Mouse (Mus musculus) telencephalon, adult 2 months (tissue): ENCODE results near the gene Rgs13.
A peak's percentile ranks its signal among the peaks of the same experiment; 100 is the strongest.
"Not testable (repeated sequence)": the region's sequence is repeated elsewhere in the genome, so short reads cannot be mapped to it uniquely, and the experiment has no call there.

Experiments
- DNase-seq: peaks from one replicate; pipeline ENCODE4 v3.0.0-alpha.2; 2011; ENCODE audit warnings: low read depth, low spot score

Gene Rgs13

DNA sequence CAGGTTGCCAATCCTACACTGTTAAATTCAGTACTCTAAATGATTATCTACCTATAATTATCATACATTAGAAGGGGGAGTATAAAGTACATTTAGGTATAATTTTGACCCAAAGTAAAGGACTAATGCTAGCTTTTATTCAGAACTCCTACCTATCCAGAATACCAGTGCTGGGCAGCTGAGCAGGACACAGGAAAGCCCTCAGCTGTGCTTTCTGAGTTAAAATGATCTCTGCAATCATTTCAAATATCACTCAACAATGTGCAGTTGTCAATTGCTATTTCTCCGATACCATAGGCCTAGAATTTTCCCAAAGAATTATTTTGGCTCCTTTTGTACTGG lies 25.0 kb downstream of the Rgs13 start:
- no peak for DNase-seq

DNA sequence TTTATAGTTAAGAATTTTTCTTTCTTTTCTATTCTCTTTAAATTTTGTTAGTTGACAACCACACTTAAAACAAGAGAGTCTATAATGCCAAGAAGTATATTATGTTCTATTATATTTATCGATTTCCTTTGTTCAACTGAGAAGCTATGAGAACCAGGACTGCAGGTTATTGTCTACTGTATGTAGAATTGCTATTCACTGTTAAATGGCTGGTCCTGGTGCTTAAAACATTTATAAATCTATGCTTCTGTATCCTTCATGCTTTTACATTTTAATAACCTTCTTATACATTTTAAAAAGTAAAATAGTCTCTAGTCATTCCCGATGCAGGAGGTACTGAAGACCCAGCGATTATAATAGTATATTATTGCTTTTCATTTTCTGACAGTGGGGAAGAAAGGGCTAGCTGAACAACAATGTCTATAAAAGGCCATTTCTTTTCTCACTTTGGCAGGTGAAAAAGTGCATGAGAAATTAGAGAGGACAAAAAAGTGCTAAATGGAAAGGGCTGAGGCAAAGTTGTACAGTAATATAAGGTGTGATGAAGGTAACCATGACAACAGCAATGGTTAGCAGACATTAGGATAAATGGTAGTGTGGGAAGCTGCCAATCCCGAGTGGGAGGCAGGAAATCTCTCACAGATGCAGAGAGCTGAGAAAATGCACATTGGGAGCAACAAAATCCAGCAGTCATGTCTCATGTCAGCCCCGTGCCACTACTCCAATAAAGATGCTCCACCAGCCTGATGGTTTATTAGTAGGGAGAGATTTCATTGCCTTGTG lies 25.6 kb downstream of the Rgs13 start:
- DNase-seq, result peak; percentile 74

- no peak for DNase-seq
These were observed 27.2 kb downstream of the Rgs13 start for GRCm38 (mm10) chr1:144149997-144150396.

DNA sequence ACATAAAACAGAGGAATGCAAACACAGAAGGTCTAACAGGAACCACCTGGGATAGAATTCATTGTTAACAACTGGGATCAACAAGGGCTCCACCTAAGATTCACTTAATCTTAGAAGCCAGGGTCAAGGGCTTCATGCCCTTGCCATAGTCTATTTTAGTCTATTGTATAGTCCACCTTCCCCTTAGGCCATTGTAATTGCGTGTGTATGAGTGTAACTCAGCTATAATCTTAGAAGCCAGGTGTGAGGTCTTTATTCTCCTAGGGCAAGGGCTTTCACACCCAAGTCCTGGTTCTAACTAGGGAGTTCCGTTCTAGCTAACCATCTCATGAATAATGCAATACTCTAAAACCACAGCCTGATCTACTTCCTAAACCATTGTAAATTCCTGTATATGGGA lies 35.8 kb downstream of the Rgs13 start:
- not testable (repeated sequence) for DNase-seq

DNA sequence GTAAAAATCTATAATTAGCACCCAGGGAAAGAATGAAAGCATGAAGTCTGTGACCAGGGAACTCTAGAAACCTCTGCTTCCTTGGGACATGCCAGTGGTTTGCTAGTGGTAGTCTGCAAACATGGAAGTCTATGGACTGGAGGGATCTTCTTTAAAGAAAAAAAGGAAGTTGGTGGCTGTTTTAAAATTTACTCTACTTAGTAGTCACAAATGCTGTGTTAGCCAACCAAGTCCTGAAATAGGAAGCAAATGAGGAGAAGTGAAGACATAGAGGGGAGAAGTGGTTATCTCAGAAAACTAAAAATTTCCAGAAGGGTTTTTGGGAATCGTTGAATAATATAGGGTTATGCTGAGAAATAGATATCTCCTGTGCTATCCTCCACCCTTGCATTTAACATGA lies 37.3 kb downstream of the Rgs13 start:
- DNase-seq, result no peak

GRCm38 (mm10) chr1:144127965-144128364 lies 49.2 kb downstream of the Rgs13 start:
- peak; percentile 87 for DNase-seq

DNA sequence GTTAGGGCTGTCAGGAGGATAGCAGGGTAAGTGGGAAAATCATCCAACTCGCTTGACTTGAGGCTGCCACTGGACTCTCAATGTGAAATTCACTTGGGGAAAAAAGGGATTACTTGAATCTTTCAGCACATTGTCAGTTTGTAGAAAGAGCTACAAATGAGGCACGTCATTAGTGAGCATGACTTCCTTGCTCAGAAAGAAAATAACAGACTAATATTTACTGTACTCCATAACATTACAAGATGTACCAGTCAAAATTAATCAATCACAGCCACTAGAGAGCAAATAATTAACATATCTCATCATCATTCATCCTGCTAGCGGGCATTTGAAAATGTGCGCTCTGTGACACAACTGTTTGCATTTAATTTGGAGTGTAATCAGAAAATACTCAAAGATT lies 57.1 kb downstream of the Rgs13 start:
- DNase-seq, result no peak

- DNase-seq, result no peak
These were observed 57.7 kb downstream of the Rgs13 start for GRCm38 (mm10) chr1:144119456-144119855.

GRCm38 (mm10) chr1:144115848-144116727 lies 61.1 kb downstream of the Rgs13 start:
- DNase-seq, result no peak

GRCm38 (mm10) chr1:144113438-144114074 lies 63.6 kb downstream of the Rgs13 start:
- no peak for DNase-seq

GRCm38 (mm10) chr1:144112946-144113345 lies 64.2 kb downstream of the Rgs13 start:
- no peak for DNase-seq

DNA sequence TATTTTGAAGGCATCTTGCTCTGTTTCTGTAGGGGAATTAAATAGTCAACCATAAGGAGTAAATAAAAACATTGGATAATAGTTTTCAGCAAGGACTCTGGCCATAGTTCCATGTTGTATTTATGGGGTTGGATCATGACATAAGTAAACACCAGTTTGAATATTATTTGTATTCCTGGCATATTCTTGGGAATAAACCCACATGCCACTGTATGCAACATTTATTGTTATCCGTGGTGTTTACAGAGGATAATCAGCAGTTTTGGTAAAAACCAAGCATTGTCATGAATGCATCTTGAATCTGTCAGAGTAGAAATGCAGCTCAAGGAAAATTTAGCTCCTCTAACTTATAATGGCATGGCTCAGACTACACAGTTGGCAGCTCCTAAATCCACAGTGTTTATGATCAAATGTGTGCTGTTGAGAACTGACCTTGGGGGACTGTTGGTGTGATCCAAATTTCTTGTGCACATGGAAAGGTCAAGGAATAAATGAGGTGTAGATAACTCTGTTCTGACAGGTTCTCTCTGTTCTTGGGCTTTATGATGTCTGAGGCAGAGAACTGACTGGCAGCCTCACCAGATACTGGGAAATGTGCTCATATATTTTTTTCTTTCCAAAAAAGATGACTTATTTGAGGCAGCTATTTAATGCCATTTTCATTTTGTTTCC lies 78.4 kb downstream of the Rgs13 start:
- DNase-seq, result no peak

DNA sequence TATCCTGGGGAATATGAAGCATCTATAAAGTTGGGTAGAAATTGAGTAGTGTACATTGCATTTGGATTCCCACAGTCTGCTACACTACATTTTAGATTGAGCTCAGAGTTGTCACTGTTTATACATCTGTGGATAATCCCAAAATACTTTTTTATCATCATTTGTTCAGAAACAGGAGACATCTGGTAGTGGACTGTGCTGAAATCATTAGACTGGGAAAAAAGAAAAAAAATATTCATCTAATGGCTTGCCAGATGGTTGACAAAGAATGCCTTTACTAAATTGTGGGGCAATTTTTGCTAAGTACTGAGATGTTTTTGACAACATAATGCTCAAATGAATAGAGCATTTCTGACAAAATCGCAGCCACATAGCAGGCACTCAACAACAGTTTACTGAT lies 86.8 kb downstream of the Rgs13 start:
- peak; percentile 47 for DNase-seq
